Mouse (Mus musculus) heart, embryonic 12.5 days (tissue): ENCODE measurements around the gene Cubn. TPM values are rescaled to one million over a fixed set of nuclear protein-coding genes. Genes with fewer than 3 reads are reported as not detected.

Source experiments
- ATAC-seq: fragments of 200-750 bp; cut with Nextera tagmentation; 2 replicates; pipeline ENCODE4 v1.8.0; 2017; ENCODE audit warnings: moderate TSS enrichment, moderate library complexity; ENCODE audit not compliant: insufficient number of reproducible peaks, low FRiP score
- H3K27ac ChIP-seq: fragments of 300-500 bp; sonication (generic); 2 replicates; pipeline ENCODE4 v1.5.1; 2016; ENCODE audit warnings: mild to moderate bottlenecking, moderate library complexity; ENCODE audit not compliant: poor library complexity, severe bottlenecking
- H3K27me3 ChIP-seq: fragments of 300-500 bp; sonication (generic); replicated peaks from 2 replicates; pipeline ENCODE4 v1.6.1; 2016; ENCODE audit warnings: mild to moderate bottlenecking, moderate library complexity
- H3K36me3 ChIP-seq: fragments of 300-500 bp; sonication (generic); 2 replicates; pipeline ENCODE4 v1.6.1; 2016; ENCODE audit warnings: mild to moderate bottlenecking, moderate library complexity
- H3K4me1 ChIP-seq: fragments of 300-500 bp; sonication (generic); replicated peaks from 2 replicates; pipeline ENCODE4 v1.6.1; 2016; ENCODE audit warnings: mild to moderate bottlenecking
- H3K4me2 ChIP-seq: fragments of 300-500 bp; sonication (generic); 2 replicates; pipeline ENCODE4 v1.6.1; 2016; ENCODE audit warnings: mild to moderate bottlenecking, moderate library complexity
- H3K4me3 ChIP-seq: fragments of 300-500 bp; sonication (generic); 2 replicates; pipeline ENCODE4 v1.5.1; 2016; ENCODE audit warnings: mild to moderate bottlenecking
- H3K9ac ChIP-seq: fragments of 300-500 bp; sonication (generic); 2 replicates; pipeline ENCODE4 v1.6.1; 2016; ENCODE audit warnings: mild to moderate bottlenecking, moderate library complexity
- H3K9me3 ChIP-seq: fragments of 300-500 bp; sonication (generic); replicated peaks from 2 replicates; pipeline ENCODE4 v1.6.1; 2016; ENCODE audit warnings: mild to moderate bottlenecking, moderate library complexity
- WGBS: fragments of 180-500 bp; shearing (Covaris S2); methylation state at CpG from one replicate; pipeline ENCODE4 v1.1.7; 2016; 5-methylcytosine and 5-hydroxymethylcytosine counted together
- polyA plus RNA-seq: library from polyadenylated mRNA; unstranded; fragments of >200 nt; fragmentation: Nextera tagmentation; extraction: Ambion mirVana; gene quantifications from 2 replicates; pipeline ENCODE4 v1.2.1, GENCODE M21; 2016

Gene Cubn
- polyA plus RNA-seq, 1 experiment from 2014 or later = 0.57 TPM

- Histone ChIP-seq H3K27me3 (no peaks in the 10 kb centered on the region), H3K9ac (no peak overlapping the region), H3K9me3 (no peaks in the 10 kb centered on the region), H3K4me2 (no peak overlapping the region), H3K4me3 (no peak overlapping the region), H3K4me1 (no peaks in the 10 kb centered on the region), H3K36me3 (no peaks in the 10 kb centered on the region), H3K27ac (no peak overlapping the region)
- ATAC-seq = no peak
- WGBS = 72% methylated on average over 3 of the region's 3 CpGs
Measured at GRCm38 (mm10) chr2:13484566-13484965, 7.0 kb downstream of the Cubn start.

DNA sequence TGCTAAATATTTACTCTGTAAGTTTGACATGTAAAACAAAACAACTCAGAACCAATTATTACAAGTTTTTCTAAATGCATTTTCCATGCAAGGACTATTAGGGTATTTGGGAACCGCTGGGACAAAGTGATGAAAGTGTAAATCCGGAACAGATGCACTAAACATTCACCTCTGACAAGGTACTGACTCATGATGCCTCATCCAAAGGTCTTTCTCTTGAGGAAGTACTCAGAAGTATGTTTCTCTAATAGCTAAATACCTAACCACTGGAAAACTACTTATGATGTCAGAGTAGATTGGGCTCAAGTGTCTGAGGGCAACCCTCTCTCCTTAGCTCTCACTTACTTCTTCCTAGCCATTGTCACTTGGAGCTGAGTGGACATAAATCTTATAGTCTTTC lies 10.9 kb downstream of the Cubn start:
- Histone ChIP-seq H3K4me1 (no peaks in the 10 kb centered on the region), H3K9ac (no peak overlapping the region), H3K9me3 (no peaks in the 10 kb centered on the region), H3K36me3 (no peaks in the 10 kb centered on the region), H3K27me3 (no peaks in the 10 kb centered on the region), H3K27ac (no peak overlapping the region), H3K4me2 (no peak overlapping the region), H3K4me3 (no peak overlapping the region)
- ATAC-seq = no peak
- 76% methylated on average over 2 of the region's 2 CpGs for WGBS

GRCm38 (mm10) chr2:13479165-13479564 lies 12.4 kb downstream of the Cubn start:
- no peak for ATAC-seq
- WGBS = 81% methylated on average over 7 of the region's 7 CpGs
- Histone ChIP-seq H3K36me3 (no peaks in the 10 kb centered on the region), H3K9me3 (no peaks in the 10 kb centered on the region), H3K9ac (no peak overlapping the region), H3K27ac (no peak overlapping the region), H3K4me2 (no peak overlapping the region), H3K27me3 (no peaks in the 10 kb centered on the region), H3K4me1 (no peaks in the 10 kb centered on the region), H3K4me3 (no peak overlapping the region)

DNA sequence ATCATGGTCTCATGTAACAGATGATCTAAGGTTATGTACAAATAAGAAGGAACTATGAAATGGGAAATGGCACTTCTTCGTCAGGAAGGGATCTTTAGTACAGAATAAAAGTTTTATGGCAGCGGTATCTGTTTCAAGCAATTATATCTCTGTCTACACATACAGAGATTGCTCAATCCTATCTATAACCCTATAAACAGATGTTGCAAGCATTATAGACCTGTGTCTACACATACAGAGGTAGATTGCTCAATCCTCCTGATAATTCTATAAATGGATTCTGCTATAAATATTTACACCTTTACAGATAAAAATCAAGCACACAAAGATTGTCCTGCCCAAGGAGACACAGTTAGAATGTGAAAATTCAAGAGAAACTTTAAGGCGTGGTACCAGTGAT lies 21.5 kb downstream of the Cubn start:
- H3K27me3 ChIP-seq = no peaks in the 10 kb centered on the region
- H3K36me3 ChIP-seq = no peaks in the 10 kb centered on the region
- no peak overlapping the region for H3K27ac ChIP-seq
- no peak for ATAC-seq
- no peak overlapping the region for H3K4me3 ChIP-seq
- 89% methylated on average over 3 of the region's 3 CpGs for WGBS
- no peaks in the 10 kb centered on the region for H3K9me3 ChIP-seq
- H3K9ac ChIP-seq = no peak overlapping the region
- H3K4me2 ChIP-seq = no peak overlapping the region
- no peaks in the 10 kb centered on the region for H3K4me1 ChIP-seq

DNA sequence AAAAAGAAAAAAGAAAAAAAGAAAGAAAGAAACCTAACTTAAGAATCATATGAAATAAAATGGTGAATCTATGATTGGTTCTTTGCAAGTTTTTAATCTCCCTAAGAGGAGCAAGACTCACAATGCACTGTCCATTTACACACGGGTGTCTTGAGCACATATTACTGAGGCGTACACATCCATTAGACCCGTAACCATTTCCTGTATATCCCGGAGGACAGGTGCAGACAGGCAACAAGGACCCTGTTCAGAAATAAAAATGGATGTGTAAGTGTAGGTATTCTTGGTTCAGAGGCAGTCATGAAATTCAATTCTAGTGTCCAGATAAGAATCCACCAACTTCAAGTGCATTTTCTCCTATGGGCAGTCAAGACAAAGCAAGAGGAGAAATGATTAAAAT lies 22.0 kb downstream of the Cubn start:
- H3K4me2 ChIP-seq = no peak overlapping the region
- 81% methylated on average over 4 of the region's 4 CpGs for WGBS
- ATAC-seq = no peak
- H3K9ac ChIP-seq = no peak overlapping the region
- no peaks in the 10 kb centered on the region for H3K9me3 ChIP-seq
- no peaks in the 10 kb centered on the region for H3K27me3 ChIP-seq
- H3K4me1 ChIP-seq = no peaks in the 10 kb centered on the region
- no peaks in the 10 kb centered on the region for H3K36me3 ChIP-seq
- no peak overlapping the region for H3K4me3 ChIP-seq
- H3K27ac ChIP-seq = no peak overlapping the region

- no peak overlapping the region for H3K9ac ChIP-seq
- no peaks in the 10 kb centered on the region for H3K4me1 ChIP-seq
- 84% methylated on average over 3 of the region's 3 CpGs for WGBS
- H3K9me3 ChIP-seq = no peaks in the 10 kb centered on the region
- no peak overlapping the region for H3K27ac ChIP-seq
- ATAC-seq = no peak
- no peaks in the 10 kb centered on the region for H3K36me3 ChIP-seq
- no peak overlapping the region for H3K4me2 ChIP-seq
- H3K27me3 ChIP-seq = no peaks in the 10 kb centered on the region
- H3K4me3 ChIP-seq = no peak overlapping the region
Measured at GRCm38 (mm10) chr2:13466685-13467084, 24.9 kb downstream of the Cubn start.

DNA sequence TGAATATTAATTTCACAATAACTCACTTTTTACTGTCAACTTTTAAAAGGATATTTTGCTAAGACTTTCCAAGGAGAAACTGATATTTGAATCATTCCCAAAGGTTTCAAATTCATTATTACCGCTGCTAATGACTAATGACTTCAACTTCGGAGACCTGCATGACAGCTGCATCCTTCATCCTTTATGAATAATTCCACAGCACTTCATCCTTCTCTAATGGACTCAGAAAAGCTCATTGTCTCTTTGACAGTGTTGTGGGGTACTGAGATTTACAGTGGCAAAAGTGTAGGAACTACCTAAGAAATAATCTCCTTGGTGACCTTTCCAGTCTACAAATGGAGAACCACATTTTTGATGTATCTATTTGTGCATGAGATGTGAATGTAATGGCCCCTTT lies 33.5 kb downstream of the Cubn start:
- Histone ChIP-seq H3K4me1 (no peaks in the 10 kb centered on the region), H3K4me2 (no peak overlapping the region), H3K9ac (no peak overlapping the region), H3K27me3 (no peaks in the 10 kb centered on the region), H3K36me3 (no peaks in the 10 kb centered on the region), H3K9me3 (no peaks in the 10 kb centered on the region), H3K4me3 (no peak overlapping the region), H3K27ac (no peak overlapping the region)
- ATAC-seq = no peak
- 94% methylated on average over 2 of the region's 2 CpGs for WGBS

DNA sequence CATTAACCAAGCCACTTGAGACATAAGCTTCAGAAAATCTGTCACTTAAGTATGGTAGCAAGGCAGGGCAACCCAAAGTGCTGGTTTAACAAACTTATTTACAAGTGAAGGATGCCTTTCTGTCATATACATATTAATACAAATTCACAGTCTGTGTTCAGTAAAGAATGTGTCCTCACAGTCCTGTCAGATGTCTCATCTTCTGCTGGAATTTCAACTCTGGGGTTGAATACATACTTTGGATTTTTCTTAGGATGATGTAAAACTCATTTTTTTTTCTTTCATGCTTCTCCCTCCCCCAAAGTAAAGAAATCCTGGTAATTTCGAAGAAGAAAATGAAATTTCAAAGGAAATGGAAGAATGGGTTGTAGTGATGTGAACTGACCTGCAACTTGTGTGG lies 34.8 kb downstream of the Cubn start:
- Histone ChIP-seq H3K9ac (no peak overlapping the region), H3K4me2 (no peak overlapping the region), H3K27ac (no peak overlapping the region), H3K27me3 (no peaks in the 10 kb centered on the region), H3K4me3 (no peak overlapping the region), H3K9me3 (no peaks in the 10 kb centered on the region), H3K4me1 (0 out of 2 replicates have a peak, but pooled peaks cover 3% of the 10 kb centered on the region), H3K36me3 (no peaks in the 10 kb centered on the region)
- 62% methylated on average over 1 of the region's 1 CpGs for WGBS
- no peak for ATAC-seq

DNA sequence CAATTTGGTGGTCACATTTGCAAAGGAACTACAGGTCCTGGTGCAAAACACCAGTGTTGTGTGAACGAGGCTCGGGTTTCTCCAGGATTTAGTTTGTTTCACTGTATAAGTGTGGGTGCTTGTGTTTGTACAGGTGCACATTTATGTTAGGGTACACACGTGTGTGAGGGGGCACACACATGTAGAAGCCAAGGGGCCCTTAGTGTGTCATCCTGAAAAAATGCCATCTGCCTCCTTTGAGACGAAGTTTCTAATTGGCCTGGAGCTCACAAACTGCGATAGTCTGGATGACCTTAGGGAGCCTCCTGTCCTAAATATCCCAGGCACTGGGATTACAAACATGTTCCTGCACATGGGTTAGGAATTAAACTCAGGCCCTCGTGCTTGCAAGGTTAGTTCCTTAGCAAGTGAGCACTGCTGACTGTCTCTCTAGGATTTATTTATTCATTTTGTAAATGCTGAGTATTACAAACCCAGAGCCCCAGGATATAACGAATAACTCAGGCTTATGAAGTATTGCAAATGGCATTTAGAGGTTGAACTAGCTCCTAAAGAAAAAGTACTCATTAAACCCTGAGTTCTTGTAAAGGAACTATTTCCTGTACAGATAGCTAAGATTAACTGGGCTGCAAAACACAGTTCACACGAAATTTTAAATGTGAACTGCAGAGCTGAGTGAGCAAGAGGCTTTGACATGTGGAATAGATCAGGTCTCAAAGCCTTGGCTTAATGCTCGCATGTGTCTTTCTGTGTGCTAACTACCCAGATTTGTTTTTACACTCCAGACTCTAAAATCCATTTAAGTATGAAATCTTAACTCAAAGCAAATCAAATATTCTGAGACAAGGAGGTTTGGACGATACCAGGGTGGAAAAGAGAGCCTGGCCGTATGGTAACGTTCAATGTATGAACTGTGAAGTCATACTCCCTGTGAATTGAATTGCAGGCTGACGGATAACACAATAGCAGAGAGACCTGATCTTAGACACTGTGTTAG lies 39.8 kb downstream of the Cubn start:
- 70% methylated on average over 13 of the region's 13 CpGs for WGBS
- Histone ChIP-seq H3K27ac (no peak overlapping the region), H3K36me3 (no peaks in the 10 kb centered on the region), H3K4me3 (no peak overlapping the region), H3K9ac (no peak overlapping the region), H3K27me3 (no peaks in the 10 kb centered on the region), H3K9me3 (no peaks in the 10 kb centered on the region), H3K4me2 (no peak overlapping the region), H3K4me1 (peaks cover 6% of the 10 kb centered on the region; the same call in 1 of the 2 replicates)
- ATAC-seq = no peak

DNA sequence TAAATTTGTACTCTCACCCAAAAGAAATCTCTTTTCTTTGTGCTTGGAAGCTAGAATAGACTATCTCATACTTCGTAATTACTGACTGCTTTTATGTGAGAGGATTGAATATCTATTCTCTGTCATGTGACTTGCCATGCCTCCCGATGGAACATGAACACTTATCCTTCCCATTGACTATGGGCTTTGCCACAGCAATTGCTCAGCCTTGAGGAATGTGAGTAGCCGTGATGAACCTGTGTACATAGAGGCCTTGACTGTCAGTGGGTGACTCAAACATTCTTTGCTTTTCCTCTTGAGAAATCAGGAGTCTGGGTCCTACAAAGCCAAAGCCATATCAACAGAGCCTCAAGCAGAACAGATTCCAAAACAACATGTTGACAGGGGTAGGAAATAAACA lies 40.7 kb downstream of the Cubn start:
- Histone ChIP-seq H3K36me3 (no peaks in the 10 kb centered on the region), H3K4me1 (peaks cover 6% of the 10 kb centered on the region; the same call in 1 of the 2 replicates), H3K27ac (no peak overlapping the region), H3K27me3 (no peaks in the 10 kb centered on the region), H3K4me3 (no peak overlapping the region), H3K4me2 (no peak overlapping the region), H3K9me3 (no peaks in the 10 kb centered on the region), H3K9ac (no peak overlapping the region)
- 48% methylated on average over 3 of the region's 3 CpGs for WGBS
- ATAC-seq = no peak

GRCm38 (mm10) chr2:13450470-13450869 lies 41.1 kb downstream of the Cubn start:
- Histone ChIP-seq H3K4me2 (no peak overlapping the region), H3K36me3 (no peaks in the 10 kb centered on the region), H3K27ac (no peak overlapping the region), H3K4me3 (no peak overlapping the region), H3K9me3 (no peaks in the 10 kb centered on the region), H3K4me1 (peaks cover 6% of the 10 kb centered on the region; the same call in 1 of the 2 replicates), H3K27me3 (no peaks in the 10 kb centered on the region), H3K9ac (no peak overlapping the region)
- ATAC-seq = no peak
- 54% methylated on average over 2 of the region's 2 CpGs for WGBS
